Mouse (Mus musculus) central nervous system, embryonic 14 days (tissue): ENCODE data around the gene Nlrp1b. TPM values are rescaled to one million over a fixed set of nuclear protein-coding genes. Genes with fewer than 3 reads are reported as not detected.

Experiments
- polyA plus RNA-seq: library from polyadenylated mRNA; depleted of rRNA; stranded (reverse); fragments of >200 nt; gene quantifications from 2 replicates; pipeline ENCODE4 v1.2.3, GENCODE M21; 2012; rRNA removed

Nlrp1b gene
- polyA plus RNA-seq, result 0.11 and 0.15 TPM in 2 replicates

GRCm38 (mm10) chr11:71230684-71231480, at the start of gene Nlrp1b:
Gene Nlrp1b, minus strand, starts transcription at chr11:71230733.

DNA sequence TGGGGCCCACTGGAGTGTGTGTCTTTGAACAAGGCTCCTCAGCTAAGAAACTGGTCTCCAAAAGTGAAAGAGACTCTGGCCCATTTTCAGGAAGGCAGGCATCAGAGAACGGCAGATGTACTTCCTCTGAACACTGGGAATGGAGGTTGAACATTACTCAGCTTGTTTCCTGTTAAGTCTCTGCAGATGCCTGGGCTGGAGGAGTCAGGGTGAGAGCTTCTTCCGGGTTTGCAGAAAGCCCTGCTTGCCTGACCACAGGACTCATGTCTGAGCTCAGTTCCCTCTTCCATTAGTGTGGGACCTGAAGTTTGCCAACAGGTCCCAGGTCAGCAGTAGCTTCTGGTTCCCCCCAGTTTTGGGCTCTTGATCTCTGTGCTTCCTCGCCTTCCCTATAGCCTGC, 85.9 kb downstream of the Nlrp1b start, which contains the start of gene Nlrp1a:
Nlrp1a (minus strand) TSS at position 44 of the 400 bp plus-strand sequence.

Other genes starting within 250 kb of the Nlrp1b start
- 130 and 138 TPM in 2 replicates for gene C1qbp, start 247.7 kb downstream of the Nlrp1b start, polyA plus RNA-seq
- gene Dhx33, start 226.3 kb downstream of the Nlrp1b start, polyA plus RNA-seq, result 25.6 and 26.6 TPM in 2 replicates
- 24.5 and 25.0 TPM in 2 replicates for gene Mis12, start 211.1 kb downstream of the Nlrp1b start, polyA plus RNA-seq
- 23.7 and 23.9 TPM in 2 replicates for gene Derl2, start 210.9 kb downstream of the Nlrp1b start, polyA plus RNA-seq
- gene 6330403K07Rik, start 197.2 kb downstream of the Nlrp1b start, polyA plus RNA-seq, result 405 and 446 TPM in 2 replicates
- gene Nlrp1a, start 86.0 kb downstream of the Nlrp1b start, polyA plus RNA-seq, result 0.03 and 0.06 TPM in 2 replicates